Mouse (Mus musculus) R1 (cell line): ENCODE data around the gene Gm2001.
"Not testable (repeated sequence)": the region's sequence is repeated elsewhere in the genome, so short reads cannot be mapped to it uniquely, and the experiment has no call there.

Experiments used
- DNase-seq: peaks from one replicate; pipeline ENCODE4 v3.0.0-alpha.2; 2018; ENCODE audit warnings: low read depth, low spot score

Gene Gm2001

GRCm38 (mm10) chr12:87842239-87842638 is at the start of gene Gm2001:
TSS of gene Gm2001 (minus strand) at chr12:87842339.
- not testable (repeated sequence) for DNase-seq

- not testable (repeated sequence) for DNase-seq
These were observed 31.6 kb upstream of the Gm2001 start, which contains the start of gene Gm2016 for GRCm38 (mm10) chr12:87873772-87874171. TSS of gene Gm2016 (plus strand) at chr12:87874072.

- DNase-seq, result not testable (repeated sequence)
These were observed 21.9 kb upstream of the Gm2001 start for GRCm38 (mm10) chr12:87864048-87864447.

- DNase-seq, result not testable (repeated sequence)
These were observed 21.5 kb upstream of the Gm2001 start for GRCm38 (mm10) chr12:87863638-87864037.

- peak; percentile 16 for DNase-seq
These were observed 19.9 kb upstream of the Gm2001 start for GRCm38 (mm10) chr12:87861740-87862692.

- not testable (repeated sequence) for DNase-seq
These were observed 13.9 kb upstream of the Gm2001 start for GRCm38 (mm10) chr12:87856067-87856466.

GRCm38 (mm10) chr12:87850657-87851056 is 8.5 kb upstream of the Gm2001 start:
- not testable (repeated sequence) for DNase-seq

GRCm38 (mm10) chr12:87816277-87816676 is 25.9 kb downstream of the Gm2001 start, which contains the start of gene BB287469:
TSS of gene BB287469 (plus strand) at chr12:87816577.
- DNase-seq, result not testable (repeated sequence)

GRCm38 (mm10) chr12:87797971-87798370 is 44.2 kb downstream of the Gm2001 start:
- DNase-seq, result not testable (repeated sequence)

GRCm38 (mm10) chr12:87795212-87795611 is 46.9 kb downstream of the Gm2001 start, which contains the start of gene Gm21936:
TSS of gene Gm21936 (plus strand) at chr12:87795512.
- not testable (repeated sequence) for DNase-seq
